Mouse (Mus musculus) forebrain, embryonic 15.5 days (tissue): ENCODE measurements around the gene Insr. TPM values are rescaled to one million over a fixed set of nuclear protein-coding genes. Genes with fewer than 3 reads are reported as not detected.
"Not testable (repeated sequence)": the region's sequence is repeated elsewhere in the genome, so short reads cannot be mapped to it uniquely, and the experiment has no call there.

ENCODE experiments used
- ATAC-seq: fragments of 200-750 bp; cut with Nextera tagmentation; replicated peaks from 2 replicates; pipeline ENCODE4 v1.8.0; 2017; ENCODE audit warnings: mild to moderate bottlenecking, moderate TSS enrichment, moderate library complexity
- H3K27ac ChIP-seq: fragments of 300-500 bp; sonication (generic); replicated peaks from 2 replicates; pipeline ENCODE4 v1.5.1; 2015; ENCODE audit warnings: mild to moderate bottlenecking, inconsistent platforms
- H3K27me3 ChIP-seq: fragments of 300-500 bp; sonication (generic); 2 replicates; pipeline ENCODE4 v1.6.1; 2015; ENCODE audit warnings: inconsistent platforms
- H3K36me3 ChIP-seq: fragments of 300-500 bp; sonication (generic); 2 replicates; pipeline ENCODE4 v1.6.1; 2015; ENCODE audit warnings: mild to moderate bottlenecking, inconsistent platforms
- H3K4me1 ChIP-seq: fragments of 300-500 bp; sonication (generic); 2 replicates; pipeline ENCODE4 v1.6.1; 2015; ENCODE audit warnings: inconsistent platforms
- H3K4me2 ChIP-seq: fragments of 300-500 bp; sonication (generic); replicated peaks from 2 replicates; pipeline ENCODE4 v1.6.1; 2015; ENCODE audit warnings: mild to moderate bottlenecking, inconsistent platforms
- H3K4me3 ChIP-seq: fragments of 300-500 bp; sonication (generic); 2 replicates; pipeline ENCODE4 v1.5.1; 2015; ENCODE audit warnings: mild to moderate bottlenecking, inconsistent platforms
- H3K9ac ChIP-seq: fragments of 300-500 bp; sonication (generic); replicated peaks from 2 replicates; pipeline ENCODE4 v1.6.1; 2015; ENCODE audit warnings: mild to moderate bottlenecking, inconsistent platforms
- H3K9me3 ChIP-seq: fragments of 300-500 bp; sonication (generic); 2 replicates; pipeline ENCODE4 v1.6.1; 2016; ENCODE audit warnings: inconsistent platforms
- WGBS: fragments of 180-500 bp; shearing (Covaris S2); methylation state at CpG from one replicate; pipeline ENCODE4 v1.1.7; 2015; ENCODE audit warnings: mixed read lengths; 5-methylcytosine and 5-hydroxymethylcytosine counted together
- polyA plus RNA-seq: library from polyadenylated mRNA; unstranded; fragments of >200 nt; fragmentation: Nextera tagmentation; extraction: Ambion mirVana; gene quantifications from 2 replicates; pipeline ENCODE4 v1.2.1, GENCODE M21; 2015

The Insr gene
- polyA plus RNA-seq, 1 experiment from 2014 or later: 63.2 TPM

- no peak for ATAC-seq
- no peaks in the 10 kb centered on the region for H3K27me3 ChIP-seq
- H3K9ac ChIP-seq: no peak overlapping the region
- H3K9me3 ChIP-seq: no peaks in the 10 kb centered on the region
- no peak overlapping the region for H3K4me2 ChIP-seq
- H3K36me3 ChIP-seq: peaks cover 25% of the 10 kb centered on the region
- H3K4me1 ChIP-seq: no peaks in the 10 kb centered on the region
- no peak overlapping the region for H3K27ac ChIP-seq
- H3K4me3 ChIP-seq: no peak overlapping the region
These were observed 70.7 kb downstream of the Insr start for GRCm38 (mm10) chr8:3208729-3209128.

- WGBS: 87% methylated on average over 3 of the region's 3 CpGs
- Histone ChIP-seq H3K4me1 (no peaks in the 10 kb centered on the region), H3K9ac (no peak overlapping the region), H3K27ac (no peak overlapping the region), H3K9me3 (no peaks in the 10 kb centered on the region), H3K36me3 (peaks cover 54% of the 10 kb centered on the region), H3K4me2 (no peak overlapping the region), H3K27me3 (no peaks in the 10 kb centered on the region), H3K4me3 (no peak overlapping the region)
- ATAC-seq: no peak
These were observed 74.5 kb downstream of the Insr start for GRCm38 (mm10) chr8:3204758-3205443.

- no peak for ATAC-seq
- Histone ChIP-seq H3K4me1 (no peaks in the 10 kb centered on the region), H3K9ac (no peak overlapping the region), H3K4me2 (no peak overlapping the region), H3K36me3 (peaks cover 58% of the 10 kb centered on the region), H3K27ac (no peak overlapping the region), H3K9me3 (no peaks in the 10 kb centered on the region), H3K27me3 (no peaks in the 10 kb centered on the region), H3K4me3 (no peak overlapping the region)
- 96% methylated on average over 7 of the region's 7 CpGs for WGBS
These were observed 76.6 kb downstream of the Insr start for GRCm38 (mm10) chr8:3202792-3203191.

GRCm38 (mm10) chr8:3194297-3194696, 85.1 kb downstream of the Insr start:
- H3K4me3 ChIP-seq, H3K4me1 ChIP-seq, H3K27ac ChIP-seq, H3K27me3 ChIP-seq, ATAC-seq, H3K9ac ChIP-seq, H3K9me3 ChIP-seq, H3K4me2 ChIP-seq: not testable (repeated sequence)
- peaks cover 75% of the 10 kb centered on the region for H3K36me3 ChIP-seq

GRCm38 (mm10) chr8:3191006-3191405, 88.4 kb downstream of the Insr start:
- no peaks in the 10 kb centered on the region for H3K27me3 ChIP-seq
- no peak overlapping the region for H3K4me3 ChIP-seq
- no peak overlapping the region for H3K4me2 ChIP-seq
- ATAC-seq: no peak
- H3K36me3 ChIP-seq: peaks cover 88% of the 10 kb centered on the region
- no peaks in the 10 kb centered on the region for H3K4me1 ChIP-seq
- H3K27ac ChIP-seq: no peak overlapping the region
- H3K9ac ChIP-seq: no peak overlapping the region
- no peaks in the 10 kb centered on the region for H3K9me3 ChIP-seq

GRCm38 (mm10) chr8:3187456-3187855, 92.0 kb downstream of the Insr start:
- Histone ChIP-seq H3K9me3 (no peaks in the 10 kb centered on the region), H3K4me1 (no peaks in the 10 kb centered on the region), H3K9ac (no peak overlapping the region), H3K4me3 (no peak overlapping the region), H3K36me3 (peaks cover 87% of the 10 kb centered on the region), H3K4me2 (no peak overlapping the region), H3K27me3 (no peaks in the 10 kb centered on the region), H3K27ac (no peak overlapping the region)
- 88% methylated on average over 1 of the region's 1 CpGs for WGBS
- no peak for ATAC-seq

- ATAC-seq: no peak
- WGBS: 73% methylated on average over 1 of the region's 1 CpGs
- H3K4me1 ChIP-seq: no peaks in the 10 kb centered on the region
- no peaks in the 10 kb centered on the region for H3K9me3 ChIP-seq
- H3K27ac ChIP-seq: no peak overlapping the region
- no peak overlapping the region for H3K4me2 ChIP-seq
- no peak overlapping the region for H3K4me3 ChIP-seq
- H3K27me3 ChIP-seq: no peaks in the 10 kb centered on the region
- no peak overlapping the region for H3K9ac ChIP-seq
- peaks cover 58% of the 10 kb centered on the region for H3K36me3 ChIP-seq
These were observed 99.5 kb downstream of the Insr start for GRCm38 (mm10) chr8:3179930-3180329.

GRCm38 (mm10) chr8:3177440-3177839, 102.0 kb downstream of the Insr start:
- H3K27ac ChIP-seq: no peak overlapping the region
- H3K4me2 ChIP-seq: no peak overlapping the region
- peaks cover 58% of the 10 kb centered on the region for H3K36me3 ChIP-seq
- no peaks in the 10 kb centered on the region for H3K27me3 ChIP-seq
- H3K4me1 ChIP-seq: no peaks in the 10 kb centered on the region
- H3K9ac ChIP-seq: no peak overlapping the region
- no peak overlapping the region for H3K4me3 ChIP-seq
- WGBS: 96% methylated on average over 4 of the region's 4 CpGs
- no peak for ATAC-seq
- no peaks in the 10 kb centered on the region for H3K9me3 ChIP-seq

- Histone ChIP-seq H3K4me2 (no peak overlapping the region), H3K9ac (no peak overlapping the region), H3K27me3 (no peaks in the 10 kb centered on the region), H3K27ac (no peak overlapping the region), H3K4me1 (no peaks in the 10 kb centered on the region), H3K4me3 (no peak overlapping the region), H3K36me3 (peaks cover 75% of the 10 kb centered on the region), H3K9me3 (no peaks in the 10 kb centered on the region)
- WGBS: 94% methylated on average over 1 of the region's 1 CpGs
- ATAC-seq: no peak
These were observed 107.2 kb downstream of the Insr start for GRCm38 (mm10) chr8:3172246-3172645.

GRCm38 (mm10) chr8:3146506-3146905, 132.9 kb downstream of the Insr start:
- H3K9me3 ChIP-seq: no peaks in the 10 kb centered on the region

GRCm38 (mm10) chr8:3100416-3100815, 179.0 kb downstream of the Insr start:
- H3K9ac ChIP-seq, ATAC-seq, H3K4me2 ChIP-seq: not testable (repeated sequence)

More at GRCm38 (mm10) chr8:3146506-3146905, 132.9 kb downstream of the Insr start:
- no peak overlapping the region for H3K27ac ChIP-seq
- H3K4me1 ChIP-seq: no peaks in the 10 kb centered on the region
- no peak overlapping the region for H3K9ac ChIP-seq
- H3K27me3 ChIP-seq: no peaks in the 10 kb centered on the region
- H3K36me3 ChIP-seq: no peaks in the 10 kb centered on the region
- 94% methylated on average over 1 of the region's 1 CpGs for WGBS
- no peak overlapping the region for H3K4me2 ChIP-seq
- no peak for ATAC-seq
- no peak overlapping the region for H3K4me3 ChIP-seq

More at GRCm38 (mm10) chr8:3100416-3100815, 179.0 kb downstream of the Insr start:
- not testable (repeated sequence) for H3K36me3 ChIP-seq, H3K4me1 ChIP-seq, H3K27ac ChIP-seq, H3K27me3 ChIP-seq, H3K4me3 ChIP-seq, H3K9me3 ChIP-seq
- WGBS: 84% methylated on average over 5 of the region's 5 CpGs
